In genomic region chr2:71874422-71874821, GRCm38 (mm10) we compare ENCODE assay signal across 8 mouse cellular contexts. TPM values are rescaled to one million over a fixed set of nuclear protein-coding genes. Genes with fewer than 3 reads are reported as not detected.
DNase-seq lines count a peak whose midpoint lies in the region; ATAC-seq and TF ChIP-seq lines count a peak whose summit lies in the region.

No protein-coding gene starts in this region.

- ATAC-seq in heart, embryonic 15.5 days (replicated peaks; ENCODE audit: insufficient number of reproducible peaks, insufficient read depth, low FRiP score, low read depth), result no peak
- no peak for ATAC-seq in G1E (ENCODE audit: extremely low read depth, insufficient number of reproducible peaks, low FRiP score, poor library complexity, severe bottlenecking)
- no peak for ATAC-seq in forebrain, embryonic 13.5 days
- peak; percentile 14; the same call in 1 of the 2 replicates for ATAC-seq in liver, embryonic 14.5 days (ENCODE audit: insufficient read depth)

- intact Hi-C loops in heart, postnatal 14 days (cut with DNase I), result no loop called here
- intact Hi-C loops in gastrocnemius, postnatal 36 days (cut with DNase I), result no loop called here

- H3K4me2 ChIP-seq in heart, embryonic 15.5 days, result peak overlapping the region; percentile 96
- peak overlapping the region; percentile 89 for H3K4me2 ChIP-seq in forebrain, embryonic 13.5 days
- peak overlapping the region; percentile 92 for H3K4me2 ChIP-seq in liver, embryonic 14.5 days (ENCODE audit: low read depth)

- no peak; the same call in none of the 2 replicates for TF ChIP-seq EP300 in liver, embryonic 14.5 days (IDR thresholded peaks at IDR 0.05; ENCODE audit: low read depth)

- peaks cover 30% of the 10 kb centered on the region for H3K4me1 ChIP-seq in heart, embryonic 15.5 days (replicated peaks)
- peaks cover 53% of the 10 kb centered on the region for H3K4me1 ChIP-seq in G1E (ENCODE audit: insufficient read depth, low read depth, low read length)
- peaks cover 16% of the 10 kb centered on the region for H3K4me1 ChIP-seq in forebrain, embryonic 13.5 days
- peaks cover 27 to 49% of the 10 kb centered on the region in 2 experiments for H3K4me1 ChIP-seq in liver, embryonic 14.5 days (replicated peaks; ENCODE audit: control insufficient read depth in 2 of 2, insufficient read depth in 2 of 2, low read length in 1 of 2)

- WGBS in heart, embryonic 15.5 days, result 61% methylated on average over 2 of the region's 2 CpGs
- WGBS in forebrain, embryonic 13.5 days, result 84% methylated on average over 2 of the region's 2 CpGs
- 27% methylated on average over 2 of the region's 2 CpGs for WGBS in liver, embryonic 14.5 days (ENCODE audit: insufficient replicate concordance)

- no peaks in the 10 kb centered on the region for H3K27me3 ChIP-seq in heart, embryonic 15.5 days
- H3K27me3 ChIP-seq in G1E (ENCODE audit: insufficient read depth, low read length), result no peaks in the 10 kb centered on the region
- peaks cover 3% of the 10 kb centered on the region; the same call in 1 of the 2 replicates for H3K27me3 ChIP-seq in forebrain, embryonic 13.5 days
- H3K27me3 ChIP-seq in liver, embryonic 14.5 days (ENCODE audit: control insufficient read depth, insufficient read depth, low read length), result no peaks in the 10 kb centered on the region

- peaks cover 4% of the 10 kb centered on the region; the same call in 1 of the 2 replicates for H3K36me3 ChIP-seq in heart, embryonic 15.5 days
- H3K36me3 ChIP-seq in G1E (replicated peaks), result peaks cover 22% of the 10 kb centered on the region
- H3K36me3 ChIP-seq in forebrain, embryonic 13.5 days (ENCODE audit: poor library complexity, severe bottlenecking), result no peaks in the 10 kb centered on the region
- H3K36me3 ChIP-seq in liver, embryonic 14.5 days (replicated peaks; ENCODE audit: control insufficient read depth, insufficient read depth, low read depth), result no peaks in the 10 kb centered on the region; the same call in 1 of the 2 replicates

- no peak overlapping the region for H3K9ac ChIP-seq in heart, embryonic 15.5 days
- no peak overlapping the region for H3K9ac ChIP-seq in forebrain, embryonic 13.5 days
- peak overlapping the region; percentile 93 for H3K9ac ChIP-seq in liver, embryonic 14.5 days (replicated peaks)

- H3K4me3 ChIP-seq in heart, embryonic 15.5 days, result peak overlapping the region; percentile 88
- H3K4me3 ChIP-seq in G1E (ENCODE audit: low read depth, low read length), result peak overlapping the region; percentile 87; the same call in 1 of the 2 replicates
- H3K4me3 ChIP-seq in forebrain, embryonic 13.5 days, result no peak overlapping the region
- H3K4me3 ChIP-seq in liver, embryonic 14.5 days (ENCODE audit: insufficient read depth in 1 of 2, low read depth in 2 of 2, low read length in 2 of 2), result peak overlapping the region; percentile 70 to 88

- DNase-seq in heart, postnatal 14 days, result no peak
- peak; percentile 57 for DNase-seq in G1E (ENCODE audit: low spot score)
- DNase-seq in liver, embryonic 14.5 days (ENCODE audit: low read depth in 3 of 3, low spot score in 3 of 3), result peak; percentile 51 to 61 (median 59)
- no peak for DNase-seq in gastrocnemius, postnatal 36 days
- no peak for DNase-seq in urinary bladder, postnatal 4 days (ENCODE audit: low spot score in 2 of 2)
- DNase-seq in left cerebral cortex, adult 8-10 months (ENCODE audit: low spot score in 2 of 2), result no peak

- no peaks in the 10 kb centered on the region for H3K9me3 ChIP-seq in heart, embryonic 15.5 days (replicated peaks)
- no peaks in the 10 kb centered on the region for H3K9me3 ChIP-seq in G1E (replicated peaks)
- H3K9me3 ChIP-seq in forebrain, embryonic 13.5 days (replicated peaks), result no peaks in the 10 kb centered on the region
- H3K9me3 ChIP-seq in liver, embryonic 14.5 days (ENCODE audit: control insufficient read depth, low read length), result no peaks in the 10 kb centered on the region

- no peak for TF ChIP-seq CTCF in G1E (IDR thresholded peaks at IDR 0.05; ENCODE audit: low read depth, low read length)
- TF ChIP-seq CTCF in liver, embryonic 14.5 days (IDR thresholded peaks at IDR 0.05; ENCODE audit: low read depth), result no peak

- H3K27ac ChIP-seq in heart, embryonic 15.5 days, result peak overlapping the region; percentile 99
- no peak overlapping the region for H3K27ac ChIP-seq in forebrain, embryonic 13.5 days
- peak overlapping the region; percentile 90 for H3K27ac ChIP-seq in liver, embryonic 14.5 days

RNA-seq across cellular contexts. Expression of gene Pdk1, which starts 1.4 kb away (rescaled TPM):
- 86.5 and 97.9 TPM in 2 replicates for polyA plus RNA-seq in heart, embryonic 15.5 days (2015; fragmentation: Nextera tagmentation; extraction: Ambion mirVana)
- total RNA-seq in heart, postnatal 14 days (2021), result 100 to 1,000 TPM in 1 of 2 experiments, 10 to 100 TPM in 1; 98.2 to 107 TPM
- total RNA-seq in G1E (2014; fragmentation: Nextera tagmentation) (54.4 and 62.8 TPM in 2 replicates), G1E (2017) (124 and 141 TPM in 2 replicates)
- polyA plus RNA-seq in G1E (2012), result 50.3 and 58.0 TPM in 2 replicates
- polyA plus RNA-seq in forebrain, embryonic 13.5 days (2015; fragmentation: Nextera tagmentation; extraction: Ambion mirVana), result 17.0 and 19.0 TPM in 2 replicates
- polyA plus RNA-seq in liver, embryonic 14.5 days (2012; rRNA removed), result 11.2 and 16.0 TPM in 2 replicates
- 51.8 and 53.2 TPM in 2 replicates for polyA plus RNA-seq in liver, embryonic 14.5 days (2014; fragmentation: Nextera tagmentation; extraction: Ambion mirVana)
- 10 to 100 TPM; 47.5 to 61.2 TPM for total RNA-seq in gastrocnemius, postnatal 36 days (2021)
- 10 to 100 TPM; 44.1 to 65.7 (median 48.4) TPM for total RNA-seq in left cerebral cortex, adult 8-10 months (2022)

Comparison
In these comparisons a context has a peak if more than half of its experiments do, and no peak if none do; other contexts are left out.
1. DNase-seq: peak in G1E (single experiment) and liver, embryonic 14.5 days (3 of 3); none in heart, postnatal 14 days (0 of 2), gastrocnemius, postnatal 36 days (0 of 2), urinary bladder, postnatal 4 days (0 of 2) and left cerebral cortex, adult 8-10 months (0 of 2).
2. Peak in every context shown above with its lines, with median percentiles within 50 percentile points of each other: H3K4me2 ChIP-seq.